Comparison of ENCODE assay signal across 36 mouse cellular contexts in the genomic region with DNA sequence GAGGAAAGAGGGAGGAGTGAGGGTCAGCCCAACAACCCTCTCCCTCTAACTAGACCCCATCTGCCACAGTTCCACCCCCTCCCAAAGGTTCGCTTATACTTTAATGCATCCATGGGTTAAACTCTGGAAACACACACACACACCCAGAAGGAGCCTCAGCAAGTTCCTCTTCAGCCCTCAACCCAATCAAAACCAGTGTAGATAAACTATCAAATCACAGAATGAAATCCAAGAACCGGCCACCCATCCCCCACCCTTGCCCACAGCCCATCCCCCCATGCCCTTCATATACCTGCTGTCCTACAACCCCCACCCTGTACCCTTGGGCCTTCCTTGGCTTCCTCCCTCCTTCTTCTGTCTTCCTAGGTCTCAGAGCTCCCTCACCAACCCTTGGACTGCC. TPM values are rescaled to one million over a fixed set of nuclear protein-coding genes. Genes with fewer than 3 reads are reported as not detected.
"Had no signal": no experiment of that assay in that cellular context is flagged by ENCODE, and none has a peak within 500 bp of the region (broad histone marks: within the 10 kb centered on the region; RNA-seq: fewer than 3 reads in every experiment).

No protein-coding gene starts in this region.

- H3K27ac ChIP-seq: limb, embryonic 10.5 days; limb, embryonic 12.5 days; limb, embryonic 13.5 days; limb, embryonic 15.5 days; liver, embryonic 12.5 days; liver, embryonic 13.5 days; liver, embryonic 14.5 days; liver, embryonic 15.5 days; lung, embryonic 15.5 days; macrophage; midbrain, embryonic 10.5 days; midbrain, embryonic 12.5 days; midbrain, embryonic 13.5 days; midbrain, embryonic 15.5 days; neural tube, embryonic 12.5 days had no signal

- H3K9ac ChIP-seq: limb, embryonic 12.5 days; limb, embryonic 13.5 days; limb, embryonic 15.5 days; liver, embryonic 12.5 days; liver, embryonic 13.5 days; liver, embryonic 14.5 days; liver, embryonic 15.5 days; liver, postnatal 0 days; lung, embryonic 14.5 days; lung, embryonic 15.5 days; midbrain, embryonic 12.5 days; midbrain, embryonic 13.5 days; midbrain, embryonic 15.5 days; neural tube, embryonic 12.5 days had no signal

- H3K9me3 ChIP-seq: limb, embryonic 15.5 days; liver, embryonic 15.5 days; midbrain, embryonic 15.5 days had no signal

- H3K4me3 ChIP-seq: limb, embryonic 10.5 days; limb, embryonic 12.5 days; limb, embryonic 13.5 days; limb, embryonic 15.5 days; liver, embryonic 12.5 days; liver, embryonic 13.5 days; liver, embryonic 15.5 days; lung, embryonic 15.5 days; megakaryocyte, embryonic 14.5 days; midbrain, embryonic 10.5 days; midbrain, embryonic 12.5 days; midbrain, embryonic 13.5 days; midbrain, embryonic 15.5 days; myocyte; neural tube, embryonic 12.5 days had no signal

- H3K4me1 ChIP-seq: limb, embryonic 10.5 days; limb, embryonic 12.5 days; limb, embryonic 13.5 days; limb, embryonic 15.5 days; lung, embryonic 15.5 days; midbrain, embryonic 10.5 days; midbrain, embryonic 12.5 days; midbrain, embryonic 13.5 days; midbrain, embryonic 15.5 days; neural tube, embryonic 12.5 days had no signal

- H3K4me2 ChIP-seq: limb, embryonic 12.5 days; limb, embryonic 13.5 days; limb, embryonic 15.5 days; liver, embryonic 11.5 days; liver, embryonic 12.5 days; liver, embryonic 13.5 days; liver, embryonic 15.5 days; lung, embryonic 14.5 days; lung, embryonic 15.5 days; midbrain, embryonic 12.5 days; midbrain, embryonic 13.5 days; midbrain, embryonic 15.5 days; neural tube, embryonic 12.5 days had no signal

- DNase-seq: left cerebral cortex, postnatal 4 days; liver; liver, embryonic 13.5 days; liver, postnatal 0 days; lung, adult 18-20 months; lung, adult 2 months; lung, embryonic 14.5 days; lung, postnatal 10 days; lung, postnatal 14 days; lung, postnatal 36 days; lung, postnatal 4 days; midbrain, embryonic 14.5 days had no signal

- H3K27me3 ChIP-seq: limb, embryonic 12.5 days; limb, embryonic 13.5 days; limb, embryonic 15.5 days; lung, embryonic 15.5 days; midbrain, embryonic 12.5 days; midbrain, embryonic 13.5 days; midbrain, embryonic 15.5 days; neural tube, embryonic 12.5 days had no signal

- H3K36me3 ChIP-seq: limb, embryonic 10.5 days; limb, embryonic 12.5 days; limb, embryonic 13.5 days; limb, embryonic 15.5 days; liver, embryonic 12.5 days; liver, embryonic 13.5 days; liver, embryonic 15.5 days; lung, embryonic 15.5 days; midbrain, embryonic 10.5 days; midbrain, embryonic 12.5 days; midbrain, embryonic 13.5 days; midbrain, embryonic 15.5 days; neural tube, embryonic 12.5 days had no signal

- ATAC-seq: liver, embryonic 12.5 days; liver, postnatal 0 days; lung, postnatal 0 days; midbrain, embryonic 13.5 days; midbrain, embryonic 15.5 days; midbrain, embryonic 16.5 days had no signal

RNA-seq across cellular contexts. Expression of a gene that starts 35.4 kb away (rescaled TPM):
- total RNA-seq: liver, adult 2 months; megakaryocyte progenitor cell, adult 5-6 weeks; megakaryocyte, adult 5-6 weeks; megakaryocyte-erythroid progenitor cell, adult 5-6 weeks; monocyte, adult 5-6 weeks had no signal
- polyA plus RNA-seq: liver, adult 2 months; macrophage had no signal
